In genomic region chr1:153133865-153134781, GRCm38 (mm10) we compare ENCODE assay signal across 9 mouse cellular contexts. TPM values are rescaled to one million over a fixed set of nuclear protein-coding genes. Genes with fewer than 3 reads are reported as not detected.
DNase-seq lines count a peak whose midpoint lies in the region; ATAC-seq and TF ChIP-seq lines count a peak whose summit lies in the region.
"Had no signal": no experiment of that assay in that cellular context is flagged by ENCODE, and none has a peak within 500 bp of the region (broad histone marks: within the 10 kb centered on the region; RNA-seq: fewer than 3 reads in every experiment).

No protein-coding gene starts in this region.

- no peak overlapping the region for H3K4me3 ChIP-seq in heart, embryonic 11.5 days (ENCODE audit: low read depth, low read length)
- no peak overlapping the region for H3K4me3 ChIP-seq in limb, embryonic 15.5 days

- peaks cover 31% of the 10 kb centered on the region for H3K4me1 ChIP-seq in heart, embryonic 11.5 days (ENCODE audit: control insufficient read depth, insufficient read depth, low read length)
- peaks cover 18% of the 10 kb centered on the region for H3K4me1 ChIP-seq in limb, embryonic 15.5 days

- H3K9me3 ChIP-seq in heart, embryonic 11.5 days (replicated peaks; ENCODE audit: control insufficient read depth, low read length), result no peaks in the 10 kb centered on the region
- H3K9me3 ChIP-seq in limb, embryonic 15.5 days, result no peaks in the 10 kb centered on the region

- TF ChIP-seq CTCF in brain, embryonic 14.5 days (IDR thresholded peaks at IDR 0.05; ENCODE audit: borderline replicate concordance, extremely low read depth, insufficient read depth, insufficient read length), result no peak

- DNase-seq in adrenal gland, adult (ENCODE audit: inconsistent age in 2 of 2, low spot score in 1 of 2), result peak; percentile 46 to 68
- no peak for DNase-seq in adrenal gland, adult 8-10 months
- peak; percentile 59 for DNase-seq in brain, embryonic 14.5 days (ENCODE audit: low read depth)
- peak; percentile 73 for DNase-seq in skeletal muscle tissue, adult 2 months (ENCODE audit: low read depth, low spot score)
- DNase-seq in cerebellum, adult 11-12 months, result no peak
- DNase-seq in thymus, adult 18-20 months, result no peak

- no peaks in the 10 kb centered on the region for H3K36me3 ChIP-seq in heart, embryonic 11.5 days (ENCODE audit: control insufficient read depth, insufficient read depth, low read length)
- H3K36me3 ChIP-seq in limb, embryonic 15.5 days, result no peaks in the 10 kb centered on the region

- TF ChIP-seq POLR2A in brain, embryonic 14.5 days (IDR thresholded peaks at IDR 0.05; ENCODE audit: borderline replicate concordance, extremely low read depth, insufficient read depth, insufficient read length, poor library complexity, severe bottlenecking), result no peak

- peak overlapping the region; percentile 81 for H3K27ac ChIP-seq in heart, embryonic 11.5 days (ENCODE audit: low read depth, low read length)
- peak overlapping the region; percentile 75 for H3K27ac ChIP-seq in limb, embryonic 15.5 days
- H3K27ac ChIP-seq: liver, embryonic 14.5 days had no signal

- 0 out of 2 replicates have a peak overlapping the region, but pooled peaks have one; percentile 29 for H3K9ac ChIP-seq in heart, embryonic 11.5 days (ENCODE audit: low read depth, low read length)
- H3K9ac ChIP-seq in limb, embryonic 15.5 days, result no peak overlapping the region
- H3K9ac ChIP-seq: liver, embryonic 14.5 days had no signal

- peak overlapping the region; percentile 9; the same call in 1 of the 2 replicates for H3K4me2 ChIP-seq in heart, embryonic 11.5 days
- H3K4me2 ChIP-seq in limb, embryonic 15.5 days, result no peak overlapping the region

- 13% methylated on average over 9 of the region's 9 CpGs for WGBS in heart, embryonic 11.5 days (ENCODE audit: insufficient replicate concordance)
- WGBS in limb, embryonic 15.5 days, result 19% methylated on average over 9 of the region's 9 CpGs

- ATAC-seq in heart, embryonic 11.5 days (replicated peaks; ENCODE audit: insufficient number of reproducible peaks, low FRiP score, low TSS enrichment), result no peak
- no peak for ATAC-seq in limb, embryonic 15.5 days (ENCODE audit: insufficient number of reproducible peaks, low FRiP score, low TSS enrichment, low read depth)

- H3K27me3 ChIP-seq in heart, embryonic 11.5 days (ENCODE audit: control insufficient read depth, insufficient read depth, low read length), result no peaks in the 10 kb centered on the region
- no peaks in the 10 kb centered on the region for H3K27me3 ChIP-seq in limb, embryonic 15.5 days

RNA-seq across cellular contexts. Expression of gene Lamc2, which starts 52.1 kb away (rescaled TPM):
- total RNA-seq in adrenal gland, adult 8-10 months (2022), result 1 to 10 TPM in 1 of 4 experiments, under 1 TPM in 3; 0.37 to 1.4 (median 0.79) TPM
- polyA plus RNA-seq in brain, embryonic 14.5 days (2012; rRNA removed), result 1.1 and 2.0 TPM in 2 replicates
- polyA plus RNA-seq in heart, embryonic 11.5 days (2014; fragmentation: Nextera tagmentation; extraction: Ambion mirVana), result 3.4 and 6.2 TPM in 2 replicates
- polyA plus RNA-seq in limb, embryonic 15.5 days (2015; fragmentation: Nextera tagmentation; extraction: Ambion mirVana), result 12.1 and 12.2 TPM in 2 replicates

Comparison
In these comparisons a context has a peak if more than half of its experiments do, and no peak if none do; other contexts are left out.
1. DNase-seq: peak in adrenal gland, adult (2 of 2), brain, embryonic 14.5 days (single experiment) and skeletal muscle tissue, adult 2 months (single experiment); none in adrenal gland, adult 8-10 months (single experiment), cerebellum, adult 11-12 months (single experiment) and thymus, adult 18-20 months (0 of 2).